Mouse (Mus musculus) spleen, adult 12 weeks (tissue): ENCODE measurements around the gene Pla2g2f.

Experiments used
- DNase-seq: peaks from one replicate; pipeline ENCODE4 v3.0.0; 2022; ENCODE audit warnings: low spot score

Pla2g2f gene

DNA sequence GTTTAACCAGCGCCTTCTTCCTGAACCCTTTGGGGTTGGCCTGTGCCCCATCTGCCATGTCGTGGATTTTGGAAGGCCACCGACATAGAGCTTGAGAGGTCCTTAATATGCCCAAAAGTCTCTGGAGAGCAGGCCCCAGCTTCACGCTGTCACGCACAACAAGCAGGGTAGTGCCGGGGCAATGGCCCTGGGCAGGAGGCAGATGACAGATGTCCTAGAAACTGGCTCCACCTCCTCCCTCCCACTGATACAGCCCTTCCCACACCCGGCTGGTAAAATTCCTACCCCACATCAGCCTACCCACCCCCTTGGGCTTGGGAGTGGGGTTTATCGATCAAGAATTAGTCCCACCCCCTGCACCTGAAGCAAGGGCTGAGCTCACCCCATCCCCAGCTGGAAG is at the start of gene Pla2g2f:
Gene Pla2g2f (minus strand): TSS at position 211 of the 400 bp plus-strand sequence.
- no peak for DNase-seq

DNA sequence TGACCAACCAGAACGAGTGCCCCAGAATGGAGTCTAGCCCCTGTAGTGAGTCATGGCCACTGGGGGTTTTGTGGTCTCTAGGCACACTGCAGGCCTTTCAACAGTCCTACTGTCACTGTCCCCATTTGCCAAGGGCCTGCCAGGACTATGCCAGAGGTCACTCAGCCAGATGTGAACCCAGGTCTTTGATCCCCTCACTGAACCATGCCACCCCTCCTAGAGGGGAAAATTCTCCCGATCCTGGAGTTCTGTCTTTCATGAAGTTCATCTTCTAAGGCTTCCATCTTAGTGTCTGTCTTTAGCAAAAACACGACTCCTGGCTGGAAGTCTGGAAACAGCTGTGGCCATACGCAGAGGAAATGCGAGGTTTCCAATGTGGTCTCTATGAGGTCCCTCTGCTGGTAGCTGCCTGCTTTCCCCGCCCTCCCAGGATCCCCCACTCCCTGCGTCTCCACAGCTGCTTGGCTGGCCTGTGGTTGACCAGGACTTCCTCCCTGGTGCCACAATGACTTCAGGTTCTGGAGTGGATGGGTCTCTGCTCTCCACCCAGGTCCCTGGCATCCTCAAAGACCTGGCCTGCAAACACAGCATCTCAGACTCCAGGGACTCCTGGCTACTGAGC is 49.6 kb upstream of the Pla2g2f start:
- DNase-seq, result no peak

GRCm38 (mm10) chr4:138806160-138806559 is 48.7 kb upstream of the Pla2g2f start:
- DNase-seq, result no peak

- DNase-seq, result no peak
Observed at GRCm38 (mm10) chr4:138805248-138805647, 47.8 kb upstream of the Pla2g2f start.

DNA sequence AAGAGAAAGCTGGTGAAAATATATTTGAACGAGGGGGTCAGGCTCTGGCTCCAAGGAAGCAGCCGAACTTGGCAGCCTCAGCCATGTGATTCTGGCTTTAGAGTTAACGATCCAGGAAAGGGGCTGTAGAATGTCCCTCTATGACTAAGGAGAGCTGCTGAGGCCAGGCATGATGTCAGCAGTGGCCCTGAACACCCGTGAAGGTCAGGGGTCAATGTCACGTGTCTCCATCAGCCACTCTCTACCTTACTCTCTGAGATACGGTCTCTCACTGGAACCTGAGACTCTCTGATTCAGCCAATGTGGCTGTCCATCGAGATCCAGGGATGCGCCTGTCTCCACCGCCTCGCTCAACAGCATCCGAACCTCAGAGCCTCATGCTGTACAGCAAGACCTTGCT is 45.5 kb upstream of the Pla2g2f start:
- DNase-seq, result no peak

DNA sequence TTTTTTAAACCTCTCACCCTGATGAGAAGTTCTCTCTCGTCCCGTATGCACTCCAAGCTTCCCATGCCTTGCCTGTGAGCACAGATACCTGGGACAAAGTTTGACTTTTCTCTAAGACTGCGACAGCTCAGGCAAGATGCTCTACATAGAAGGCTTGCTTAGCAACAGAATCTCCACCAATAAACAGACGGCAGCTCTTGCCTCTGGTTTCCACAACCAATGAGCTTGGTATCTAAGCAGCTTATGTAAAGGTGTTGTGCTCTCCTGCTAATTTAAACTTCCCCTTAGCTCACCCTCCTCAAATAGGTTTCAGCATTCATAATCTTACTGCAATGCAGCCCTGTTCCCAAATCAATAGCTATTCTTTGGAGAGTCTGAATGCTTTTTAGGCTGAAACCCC is 44.2 kb upstream of the Pla2g2f start:
- no peak for DNase-seq

DNA sequence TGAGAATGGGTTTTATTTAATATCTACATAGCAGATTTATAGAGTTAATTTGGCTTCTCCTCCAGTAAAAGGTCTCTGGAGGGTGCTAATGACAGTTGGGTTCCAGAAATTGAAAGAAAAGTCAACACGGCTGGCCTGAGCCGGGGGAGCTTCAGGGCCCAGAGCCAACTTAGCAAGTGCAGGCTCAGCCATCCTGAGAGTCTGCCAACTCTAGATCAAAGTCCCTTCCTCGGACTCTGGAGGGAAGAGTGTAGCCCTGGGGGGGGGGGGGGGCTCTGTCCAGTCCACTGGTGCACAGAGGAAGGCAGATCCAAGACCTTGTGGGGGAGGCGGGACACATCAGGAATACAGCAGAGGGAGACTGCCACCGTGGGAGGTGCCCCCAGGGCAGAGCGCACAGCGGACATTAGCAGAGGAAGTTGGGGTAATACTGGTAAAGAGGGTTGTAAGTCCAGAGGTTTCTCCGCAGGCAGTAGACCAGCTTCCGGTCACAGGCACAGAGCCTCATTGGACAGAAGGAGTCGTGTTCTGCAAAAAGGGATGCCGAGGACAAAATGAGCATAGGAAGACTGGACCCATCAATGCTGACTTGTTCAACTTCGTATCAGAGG is 42.8 kb upstream of the Pla2g2f start:
- DNase-seq, result no peak

GRCm38 (mm10) chr4:138797217-138797570 is 39.8 kb upstream of the Pla2g2f start:
- no peak for DNase-seq

- DNase-seq, result no peak
Observed at GRCm38 (mm10) chr4:138796513-138797216, 39.2 kb upstream of the Pla2g2f start.

- no peak for DNase-seq
Observed at GRCm38 (mm10) chr4:138794344-138794743, 36.9 kb upstream of the Pla2g2f start.

DNA sequence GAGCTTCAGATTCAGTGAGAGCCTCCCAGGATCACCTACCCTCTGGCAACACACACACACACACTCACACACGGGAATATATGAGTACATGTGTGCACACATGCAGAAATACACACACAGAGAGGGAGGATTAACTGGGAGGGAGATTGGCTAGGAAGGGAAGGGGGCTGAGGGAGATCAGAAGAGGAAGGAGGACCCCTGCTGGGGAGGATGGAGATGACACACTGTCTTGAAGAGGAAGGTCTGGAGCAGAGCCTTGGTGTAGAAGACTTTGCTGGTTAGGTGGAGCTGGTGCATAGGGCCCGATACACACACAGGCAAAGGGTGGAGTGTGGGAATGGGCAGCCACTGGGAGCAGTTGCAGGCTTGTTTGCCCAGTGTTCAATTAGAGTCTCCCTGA is 35.9 kb upstream of the Pla2g2f start:
- DNase-seq, result no peak

DNA sequence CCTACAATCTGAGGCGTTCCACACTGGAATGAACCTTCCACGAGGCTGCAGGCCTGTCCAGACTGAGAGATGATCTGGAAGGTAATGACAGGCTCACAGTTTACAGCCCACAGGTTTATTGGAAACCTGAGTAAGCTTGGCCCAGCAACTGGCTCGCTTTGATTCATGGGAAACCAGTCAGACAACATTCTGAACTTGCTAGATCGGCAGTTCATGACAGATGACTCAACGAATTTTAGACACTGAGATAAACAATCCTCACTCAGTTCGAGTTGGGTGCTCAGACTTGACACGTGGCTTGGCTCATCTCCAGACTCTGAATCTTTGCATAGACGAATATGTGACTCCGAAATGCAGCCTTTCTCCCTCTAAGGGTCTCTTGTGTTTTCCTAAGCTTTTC is 35.2 kb upstream of the Pla2g2f start:
- no peak for DNase-seq

DNA sequence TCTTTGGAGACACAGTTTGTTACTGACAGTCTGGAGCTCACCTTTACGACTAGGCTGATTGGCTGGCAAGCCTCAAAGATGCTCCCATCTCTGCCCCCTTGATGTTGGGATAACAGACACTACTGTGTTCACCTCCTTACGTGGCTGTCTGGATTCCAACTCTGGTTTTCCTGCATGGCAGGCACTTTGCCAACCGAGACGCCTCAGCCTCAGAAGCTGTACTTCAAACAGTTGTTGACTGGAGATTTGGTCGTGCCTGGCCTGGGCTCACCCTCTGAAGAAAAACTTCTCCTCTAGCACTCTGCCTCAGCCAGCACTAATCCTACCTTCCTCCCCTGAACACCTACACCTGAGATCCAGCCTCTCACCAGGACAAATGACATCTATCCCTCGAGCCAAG is 34.0 kb upstream of the Pla2g2f start:
- DNase-seq, result no peak

DNA sequence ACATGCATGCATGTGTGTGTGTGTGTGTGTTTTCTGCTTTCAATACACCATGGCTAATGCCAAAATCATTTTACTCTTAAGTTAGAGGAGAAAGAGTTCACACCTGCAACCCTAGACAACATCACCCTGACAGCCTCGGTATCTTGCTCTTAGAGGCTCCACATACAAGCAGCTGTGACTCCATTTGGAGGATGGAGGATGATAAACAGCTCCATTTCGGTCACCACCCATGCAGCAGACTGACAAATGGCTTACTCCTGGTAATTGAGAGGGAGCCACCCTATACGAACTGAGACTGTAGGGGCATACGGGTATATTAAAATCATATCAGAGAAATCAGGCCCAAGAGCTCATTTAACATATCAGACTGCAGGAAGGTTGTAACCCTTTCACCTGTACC is 31.0 kb upstream of the Pla2g2f start:
- no peak for DNase-seq

GRCm38 (mm10) chr4:138786141-138786540 is 28.7 kb upstream of the Pla2g2f start:
- DNase-seq, result no peak

GRCm38 (mm10) chr4:138785721-138786120 is 28.3 kb upstream of the Pla2g2f start:
- DNase-seq, result no peak

- DNase-seq, result no peak
Observed at GRCm38 (mm10) chr4:138782098-138782497, 24.7 kb upstream of the Pla2g2f start.

DNA sequence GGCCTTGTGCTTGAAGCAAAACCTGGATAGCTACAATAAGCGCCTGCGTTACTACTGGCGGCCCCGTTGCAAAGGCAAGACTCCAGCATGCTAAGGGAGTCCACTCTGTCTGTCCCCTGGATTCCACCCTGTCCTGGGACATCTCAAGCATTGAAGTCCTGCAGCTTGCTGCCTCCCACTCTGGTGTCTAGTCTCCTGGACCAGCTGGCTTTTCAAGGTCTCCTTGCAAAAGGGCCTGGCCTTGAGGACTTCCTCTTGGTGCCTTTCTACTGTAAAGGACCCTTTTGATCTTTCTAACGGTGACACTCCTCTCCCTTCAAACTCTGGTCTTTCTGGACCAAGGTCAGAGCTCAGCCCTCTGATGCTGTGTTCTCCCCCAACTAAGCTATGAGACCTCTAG is 22.9 kb upstream of the Pla2g2f start:
- no peak for DNase-seq

DNA sequence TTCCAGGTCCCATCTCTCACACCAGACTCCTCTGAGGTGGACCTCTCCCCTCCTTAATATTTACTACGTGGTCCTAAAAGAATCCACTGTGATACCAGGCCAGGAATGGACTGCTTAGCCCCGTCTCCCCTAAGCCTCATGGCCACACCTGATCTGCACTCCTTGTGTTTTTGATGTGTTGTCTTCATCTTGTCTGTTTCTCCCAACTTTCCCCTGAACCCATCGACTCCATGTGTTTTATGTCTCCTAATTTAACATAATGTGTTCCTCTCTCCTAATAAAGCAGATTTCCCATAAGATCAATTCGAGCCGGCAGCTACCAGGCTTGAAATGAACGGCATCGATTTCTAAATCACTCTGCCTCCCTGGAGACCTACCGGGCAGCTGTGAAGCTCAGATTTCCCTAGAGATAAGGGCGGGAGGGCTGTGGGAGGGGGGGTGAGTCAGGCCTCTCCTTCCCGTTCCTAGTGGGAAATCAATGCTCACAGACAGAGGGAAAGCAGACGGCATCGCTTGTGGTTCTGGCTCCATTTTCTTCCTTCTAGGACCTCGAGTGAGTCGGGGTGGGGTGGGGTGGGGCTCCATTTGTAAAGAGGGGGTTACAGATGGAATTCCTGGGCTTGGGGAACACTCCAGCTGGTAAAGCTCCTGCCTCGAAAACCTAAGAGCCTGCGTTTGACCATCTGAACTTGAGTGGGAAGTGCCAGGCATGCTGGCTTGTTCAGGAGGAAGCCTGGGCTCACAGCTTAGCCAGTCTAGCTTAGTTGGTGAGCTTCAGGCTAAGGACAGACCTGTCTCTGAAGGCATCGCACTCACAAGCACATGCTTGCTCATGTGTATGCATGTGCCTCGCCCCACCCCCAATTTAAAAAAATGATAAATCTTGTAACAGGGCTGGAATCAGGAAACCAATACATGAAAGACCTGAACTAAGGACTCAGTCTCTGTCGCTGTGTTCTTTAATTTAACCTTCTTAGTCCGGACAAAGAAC is 20.3 kb upstream of the Pla2g2f start:
- no peak for DNase-seq

DNA sequence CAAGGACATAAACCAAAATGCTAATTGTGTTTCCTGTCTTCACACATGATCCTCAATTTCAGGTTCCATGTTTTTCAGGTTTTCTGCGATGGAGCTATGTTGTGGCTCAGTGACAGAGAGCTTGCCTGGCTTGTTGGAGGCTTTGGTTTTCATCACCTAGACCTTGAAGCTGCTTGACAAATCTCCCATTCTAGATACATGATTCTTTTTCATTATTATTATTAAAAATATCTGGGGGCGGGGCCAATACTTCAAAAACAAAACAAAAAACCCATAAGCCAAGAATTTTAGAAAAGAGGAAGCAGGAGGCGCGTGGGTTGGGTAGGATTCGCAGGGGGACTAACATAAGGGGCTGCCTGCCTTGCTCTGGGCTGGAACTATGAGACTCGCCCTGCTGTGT is 18.0 kb upstream of the Pla2g2f start, which contains the start of gene Pla2g2d:
Gene Pla2g2d (plus strand): TSS at position 301 of the 400 bp plus-strand sequence.
- no peak for DNase-seq

DNA sequence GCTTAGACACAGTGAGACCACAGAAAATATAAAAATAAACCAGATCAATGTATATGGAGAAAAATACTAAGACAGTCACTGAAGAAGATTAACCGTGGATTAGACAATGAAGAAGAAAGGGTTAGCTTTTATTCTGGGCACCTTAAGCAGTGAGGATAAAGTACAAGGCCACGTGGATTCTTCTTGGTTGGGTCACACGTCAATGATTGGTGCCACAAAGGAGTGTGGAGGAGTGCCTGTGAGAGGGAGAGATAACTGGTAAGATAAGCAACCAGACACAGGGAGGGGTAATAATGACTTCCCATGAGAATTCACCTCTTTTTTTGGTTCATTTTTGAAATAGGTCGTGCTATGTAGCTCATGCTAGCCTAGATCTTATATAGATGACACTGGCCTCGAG is 15.0 kb upstream of the Pla2g2f start:
- no peak for DNase-seq

GRCm38 (mm10) chr4:138771970-138772369 is 14.5 kb upstream of the Pla2g2f start:
- DNase-seq, result no peak
